Mouse (Mus musculus) lung, postnatal 0 days (tissue): ENCODE results near the gene Clpsl2. TPM values are rescaled to one million over a fixed set of nuclear protein-coding genes. Genes with fewer than 3 reads are reported as not detected.

Experiments used
- ATAC-seq: fragments of 200-750 bp; cut with Nextera tagmentation; 2 replicates; pipeline ENCODE4 v1.8.0; 2017; ENCODE audit warnings: moderate library complexity
- DNase-seq: peaks from one replicate; pipeline ENCODE4 v3.0.0-alpha.2; 2016; ENCODE audit warnings: low spot score
- H3K27ac ChIP-seq: fragments of 300-500 bp; sonication (generic); 2 replicates; pipeline ENCODE4 v1.5.1; 2014; ENCODE audit warnings: antibody characterized with exemption, mild to moderate bottlenecking, low read length, mixed read lengths
- H3K27me3 ChIP-seq: fragments of 300-500 bp; sonication (generic); replicated peaks from 2 replicates; pipeline ENCODE4 v1.6.1; 2014; ENCODE audit warnings: low read length, mixed read lengths; ENCODE audit not compliant: insufficient read depth
- H3K36me3 ChIP-seq: fragments of 300-500 bp; sonication (generic); 2 replicates; pipeline ENCODE4 v1.6.1; 2014; ENCODE audit warnings: low read length, mixed read lengths; ENCODE audit not compliant: insufficient read depth
- H3K4me1 ChIP-seq: fragments of 300-500 bp; sonication (generic); 2 replicates; pipeline ENCODE4 v1.6.1; 2014; ENCODE audit warnings: antibody characterized with exemption, low read depth, low read length, mixed read lengths; ENCODE audit not compliant: insufficient read depth
- H3K4me2 ChIP-seq: fragments of 300-500 bp; sonication (generic); replicated peaks from 2 replicates; pipeline ENCODE4 v1.6.1; 2014; ENCODE audit warnings: low read depth, mild to moderate bottlenecking, low read length, moderate library complexity, mixed read lengths
- H3K4me3 ChIP-seq: fragments of 300-500 bp; sonication (generic); 2 replicates; pipeline ENCODE4 v1.5.1; 2014; ENCODE audit warnings: low read depth, low read length
- H3K9ac ChIP-seq: fragments of 300-500 bp; sonication (generic); replicated peaks from 2 replicates; pipeline ENCODE4 v1.6.1; 2014; ENCODE audit warnings: low read depth, mild to moderate bottlenecking
- H3K9me3 ChIP-seq: fragments of 300-500 bp; sonication (generic); 2 replicates; pipeline ENCODE4 v1.6.1; 2016; ENCODE audit warnings: low read length, mixed read lengths
- CTCF ChIP-seq: IDR thresholded peaks from 2 replicates; pipeline ENCODE4 v1.5.1; 2016; ENCODE audit warnings: antibody characterized with exemption, mild to moderate bottlenecking
- EP300 ChIP-seq: IDR thresholded peaks from 2 replicates; pipeline ENCODE4 v1.6.1; 2016; ENCODE audit warnings: antibody characterized with exemption, mild to moderate bottlenecking, control low read depth
- WGBS: fragments of 180-500 bp; shearing (Covaris S2); extraction: QIAGEN DNeasy Blood & Tissue Kit; methylation state at CpG from one replicate; pipeline ENCODE4 v1.1.7; 2014; 5-methylcytosine and 5-hydroxymethylcytosine counted together
- microRNA-seq: library from miRNA; unstranded; fragments of <30 nt; microRNA quantifications from one replicate; pipeline ENCODE4, GENCODE M21; 2016
- polyA plus RNA-seq: library from polyadenylated mRNA; unstranded; fragments of >200 nt; fragmentation: Nextera tagmentation; extraction: Ambion mirVana; gene quantifications from 2 replicates; pipeline ENCODE4 v1.2.1, GENCODE M21; 2015

The Clpsl2 gene
- polyA plus RNA-seq, 1 experiment from 2014 or later, result not detected

DNA sequence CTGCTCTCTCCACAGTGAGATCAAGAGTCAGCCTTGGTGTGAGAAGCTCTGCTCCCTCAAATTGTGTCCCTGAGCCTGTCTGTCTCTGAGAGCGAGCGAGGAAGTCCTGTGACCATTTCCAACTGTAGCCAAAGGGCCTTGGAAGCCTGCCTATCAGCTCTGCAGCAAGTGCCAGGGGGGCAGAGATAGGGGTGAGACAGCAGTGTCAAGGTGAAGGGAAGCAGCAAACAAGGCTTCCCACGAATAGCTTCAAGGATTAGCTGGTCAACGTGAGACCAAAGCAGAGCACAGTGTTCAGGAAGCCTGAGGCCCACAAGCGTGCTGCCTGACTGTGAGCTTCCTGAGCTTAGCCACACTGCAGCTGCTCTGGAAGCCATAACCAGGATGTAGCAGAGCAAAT, 42.3 kb downstream of the Clpsl2 start:
- Histone ChIP-seq H3K27me3 (no peaks in the 10 kb centered on the region), H3K9ac (no peak overlapping the region), H3K36me3 (peaks cover 20% of the 10 kb centered on the region), H3K9me3 (no peaks in the 10 kb centered on the region), H3K4me2 (no peak overlapping the region), H3K4me1 (no peaks in the 10 kb centered on the region), H3K4me3 (no peak overlapping the region), H3K27ac (no peak overlapping the region)
- DNase-seq, result no peak
- WGBS, result 88% methylated on average over 5 of the region's 5 CpGs
- no peak for ATAC-seq
- no peak for TF ChIP-seq CTCF
- TF ChIP-seq EP300, result no peak

DNA sequence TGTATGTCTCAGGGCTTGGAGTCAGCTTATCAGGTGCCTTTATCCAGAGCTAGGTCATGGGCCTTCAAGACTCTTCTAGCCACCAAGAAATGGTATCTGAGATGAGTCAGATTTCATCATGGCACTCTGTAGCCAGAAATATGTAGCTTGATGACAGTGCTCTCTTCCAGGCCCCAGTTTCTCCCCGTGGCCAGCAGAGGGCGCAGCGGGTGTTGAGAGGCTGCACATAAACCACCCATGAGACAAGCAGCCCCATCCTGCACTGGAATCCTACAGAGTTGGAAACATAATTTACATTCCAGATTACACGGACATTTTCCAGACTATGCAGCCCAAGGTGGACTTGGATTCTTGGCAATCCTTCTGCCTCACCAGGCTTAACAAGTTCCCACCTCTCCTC, 43.8 kb downstream of the Clpsl2 start:
- TF ChIP-seq CTCF (peak; percentile 89), EP300 (no peak)
- Histone ChIP-seq H3K4me2 (no peak overlapping the region), H3K4me1 (no peaks in the 10 kb centered on the region), H3K27me3 (no peaks in the 10 kb centered on the region), H3K4me3 (no peak overlapping the region), H3K27ac (no peak overlapping the region), H3K36me3 (peaks cover 20% of the 10 kb centered on the region), H3K9ac (no peak overlapping the region), H3K9me3 (no peaks in the 10 kb centered on the region)
- peak; percentile 60 for DNase-seq
- WGBS, result 14% methylated on average over 4 of the region's 4 CpGs
- peak; percentile 55 for ATAC-seq

DNA sequence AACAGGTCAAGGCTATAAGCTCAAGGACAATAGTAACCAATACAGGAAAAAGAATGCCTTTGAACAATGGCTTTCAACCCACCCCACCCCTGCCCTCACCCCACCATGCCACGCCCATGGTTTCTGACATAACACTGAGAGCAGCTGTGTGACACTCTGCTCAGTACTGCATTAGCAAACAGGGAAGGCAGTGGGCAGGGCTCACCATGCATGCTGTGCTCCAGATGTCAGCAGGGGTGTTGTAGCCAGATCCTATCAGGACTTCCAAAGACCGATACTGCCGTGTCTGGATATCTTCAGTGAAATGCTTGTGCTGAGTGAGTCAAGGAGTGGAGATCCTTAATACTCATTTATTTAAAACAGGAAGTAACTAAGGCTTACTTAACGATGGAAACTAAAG, 44.8 kb downstream of the Clpsl2 start:
- WGBS, result 68% methylated on average over 4 of the region's 4 CpGs
- no peaks in the 10 kb centered on the region for H3K4me1 ChIP-seq
- no peaks in the 10 kb centered on the region for H3K27me3 ChIP-seq
- H3K36me3 ChIP-seq, result peaks cover 24% of the 10 kb centered on the region
- no peak for ATAC-seq
- H3K4me2 ChIP-seq, result no peak overlapping the region
- no peaks in the 10 kb centered on the region for H3K9me3 ChIP-seq
- H3K27ac ChIP-seq, result no peak overlapping the region
- no peak overlapping the region for H3K4me3 ChIP-seq
- no peak overlapping the region for H3K9ac ChIP-seq
- DNase-seq, result no peak
- TF ChIP-seq EP300, result no peak
- TF ChIP-seq CTCF, result no peak

DNA sequence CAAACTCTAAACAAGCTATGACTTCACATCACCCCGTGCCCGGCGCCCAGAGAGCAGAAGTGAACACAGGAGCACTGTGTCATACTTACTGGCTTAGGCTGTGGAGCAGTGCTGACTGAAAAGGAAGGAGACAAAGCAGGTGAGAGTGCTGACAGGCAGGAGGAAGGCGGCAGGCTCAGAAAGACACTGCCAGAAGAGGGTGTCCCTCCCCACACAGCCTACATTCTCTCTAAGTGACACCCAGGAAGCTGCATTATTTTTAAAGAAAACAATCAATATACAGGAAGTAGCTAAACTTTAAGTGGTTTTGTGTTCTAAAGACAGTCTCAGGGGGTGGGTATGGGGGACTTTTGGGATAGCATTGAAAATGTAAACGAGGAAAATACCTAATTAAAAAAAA, 51.6 kb downstream of the Clpsl2 start:
- H3K27ac ChIP-seq, result no peak overlapping the region
- no peak for DNase-seq
- H3K27me3 ChIP-seq, result no peaks in the 10 kb centered on the region
- TF ChIP-seq CTCF (no peak), EP300 (no peak)
- 83% methylated on average over 5 of the region's 5 CpGs for WGBS
- H3K9me3 ChIP-seq, result no peaks in the 10 kb centered on the region
- no peak overlapping the region for H3K4me2 ChIP-seq
- H3K4me1 ChIP-seq, result no peaks in the 10 kb centered on the region
- H3K36me3 ChIP-seq, result peaks cover 33% of the 10 kb centered on the region
- no peak for ATAC-seq
- H3K4me3 ChIP-seq, result no peak overlapping the region
- no peak overlapping the region for H3K9ac ChIP-seq

GRCm38 (mm10) chr17:28601557-28602250, 52.5 kb downstream of the Clpsl2 start:
- Histone ChIP-seq H3K27ac (no peak overlapping the region), H3K36me3 (peaks cover 37% of the 10 kb centered on the region), H3K4me3 (no peak overlapping the region), H3K27me3 (no peaks in the 10 kb centered on the region), H3K9me3 (no peaks in the 10 kb centered on the region), H3K9ac (no peak overlapping the region), H3K4me1 (no peaks in the 10 kb centered on the region), H3K4me2 (no peak overlapping the region)
- no peak for DNase-seq
- WGBS, result 91% methylated on average over 9 of the region's 9 CpGs
- no peak for TF ChIP-seq CTCF
- TF ChIP-seq EP300, result no peak
- ATAC-seq, result no peak

Small RNAs within 50 kb of the gene (microRNA-seq; reads per million reads assigned to microRNA genes)
- not detected for gene Gm25195
- not detected for gene Mir6969

Other genes starting within 250 kb of the Clpsl2 start
- gene Fance, start 235.9 kb upstream of the Clpsl2 start, polyA plus RNA-seq, result 21.8 and 24.3 TPM in 2 replicates
- 446 and 458 TPM in 2 replicates for gene Rpl10a, start 220.9 kb upstream of the Clpsl2 start, polyA plus RNA-seq
- gene Tead3, start 198.6 kb upstream of the Clpsl2 start, polyA plus RNA-seq, result 9.7 and 11.4 TPM in 2 replicates
- 18.1 and 22.7 TPM in 2 replicates for gene Tulp1, start 184.2 kb upstream of the Clpsl2 start, polyA plus RNA-seq
- 15.8 and 26.9 TPM in 2 replicates for gene Fkbp5, start 31.9 kb upstream of the Clpsl2 start, polyA plus RNA-seq
- not detected in 2 replicates for gene Armc12, start 18.6 kb upstream of the Clpsl2 start, polyA plus RNA-seq
- gene Clps, start 11.4 kb downstream of the Clpsl2 start, polyA plus RNA-seq, result 0.32 and 0.42 TPM in 2 replicates
- gene Lhfpl5, start 26.2 kb downstream of the Clpsl2 start, polyA plus RNA-seq, result 0.07 and 0.25 TPM in 2 replicates
- 37.1 and 41.9 TPM in 2 replicates for gene Srpk1, start 73.3 kb downstream of the Clpsl2 start, polyA plus RNA-seq
- 0.60 and 0.68 TPM in 2 replicates for gene Slc26a8, start 140.8 kb downstream of the Clpsl2 start, polyA plus RNA-seq
- gene Mapk14, start 141.9 kb downstream of the Clpsl2 start, polyA plus RNA-seq, result 31.9 and 34.0 TPM in 2 replicates
- gene AC170998.1, start 176.7 kb downstream of the Clpsl2 start, polyA plus RNA-seq, result 2.0 and 2.4 TPM in 2 replicates
- gene Mapk13, start 219.9 kb downstream of the Clpsl2 start, polyA plus RNA-seq, result 46.7 and 46.9 TPM in 2 replicates